Mouse (Mus musculus) C2C12 (cell line): ENCODE measurements around the gene Fkbp5.

Source experiments
- CEBPB ChIP-seq: IDR thresholded peaks from one replicate; pipeline ENCODE4 v1.6.1; 2011; ENCODE audit warnings: low read depth, mild to moderate bottlenecking, control low read depth, moderate library complexity
- CTCF ChIP-seq: IDR thresholded peaks from one replicate; pipeline ENCODE4 v1.5.1; 2011; ENCODE audit not compliant: control insufficient read depth, insufficient read depth, insufficient read length
- MAX ChIP-seq: IDR thresholded peaks from one replicate; pipeline ENCODE4 v1.6.1; 2011; ENCODE audit warnings: mild to moderate bottlenecking, control low read depth
- MYOD1 ChIP-seq: IDR thresholded peaks from one replicate; pipeline ENCODE4 v1.6.1; 2011; ENCODE audit warnings: low read depth; ENCODE audit not compliant: control insufficient read depth, insufficient read length

DNA sequence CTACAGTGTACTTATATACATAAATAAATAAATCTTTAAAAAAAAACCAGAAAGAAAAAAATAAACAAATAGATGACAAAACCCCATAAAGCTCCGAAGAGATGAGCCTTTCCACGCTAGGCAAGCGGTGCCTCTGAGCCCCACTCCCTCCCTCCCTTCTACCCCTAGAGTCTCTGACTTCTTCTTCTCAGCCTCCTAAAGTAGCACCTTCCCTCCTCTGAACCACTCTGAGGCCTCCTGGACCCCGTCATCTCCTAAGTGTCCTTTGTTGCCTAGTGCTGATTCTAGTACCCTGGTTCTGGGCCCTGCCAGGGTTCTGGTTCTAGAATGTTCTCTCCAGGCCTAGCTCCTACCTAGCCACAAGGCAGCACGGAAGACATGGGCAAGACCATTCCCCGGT is 13.2 kb upstream of the Fkbp5 start, which contains the start of gene Armc12:
- no peak for TF ChIP-seq MYOD1
- TF ChIP-seq MAX, result no peak
- TF ChIP-seq CTCF, result no peak
- no peak for TF ChIP-seq CEBPB
